Mouse (Mus musculus) MEL (cell line): ENCODE results near the gene Tnfsfm13.

ENCODE experiments used
- MXI1 ChIP-seq: IDR thresholded peaks from 2 replicates; pipeline ENCODE4 v1.6.1; 2011; ENCODE audit warnings: mild to moderate bottlenecking, low read depth, low read length, improper control_type of control experiment
- POLR2A ChIP-seq, 2 experiments: IDR thresholded peaks; 2 replicates each; pipeline ENCODE4 v1.6.1; 2011 to 2012; ENCODE audit warnings: low read length in 2 of 2, mild to moderate bottlenecking in 2 of 2, control low read depth in 1 of 2, improper control_type of control experiment in 1 of 2, low read depth in 1 of 2, moderate library complexity in 1 of 2; ENCODE audit not compliant: control insufficient read depth in 1 of 2, insufficient read depth in 1 of 2, poor library complexity in 1 of 2
- SIN3A ChIP-seq: IDR thresholded peaks from 2 replicates; pipeline ENCODE4 v1.6.1; 2012; ENCODE audit warnings: low read length, improper control_type of control experiment, inconsistent platforms

GRCm38 (mm10) chr11:69693421-69693965 lies 2.4 kb downstream of the Tnfsfm13 start:
- no peak for TF ChIP-seq SIN3A
- TF ChIP-seq POLR2A (IDR thresholded peaks at IDR 0.05; ENCODE audit: control insufficient read depth in 1 of 2, insufficient read depth in 1 of 2, low read depth in 1 of 2, low read length in 2 of 2, poor library complexity in 1 of 2), result no peak
- TF ChIP-seq MXI1, result no peak
